Mouse (Mus musculus) CH12.LX (cell line): ENCODE measurements at regions not wholly inside any gene's neighbourhood (a gene's known extent, or its start where the extent isn't known, plus 50 kb on each side); places are given as distances from the start of the nearest gene placed in this dataset.

Experiments
- DNase-seq: peaks from one replicate; pipeline ENCODE4 v3.0.0-alpha.2; 2013; ENCODE audit errors: extremely low read depth
- H3K27ac ChIP-seq: 2 replicates; pipeline ENCODE4 v1.5.1; 2012; ENCODE audit warnings: low read depth, mild to moderate bottlenecking, control low read depth, moderate library complexity; ENCODE audit not compliant: insufficient read depth
- H3K27me3 ChIP-seq: replicated peaks from 2 replicates; pipeline ENCODE3; 2012; ENCODE audit warnings: inconsistent platforms
- H3K36me3 ChIP-seq, 2 experiments: replicated peaks in 1 of 2; 2 replicates each; pipeline versions ENCODE3 to v1.6.1; 2012; ENCODE audit warnings: inconsistent platforms in 1 of 2, low read length in 1 of 2, mild to moderate bottlenecking in 1 of 2, mixed read lengths in 1 of 2, moderate library complexity in 1 of 2; ENCODE audit not compliant: control insufficient read depth in 1 of 2, insufficient read depth in 1 of 2
- H3K4me1 ChIP-seq, 2 experiments: 2 replicates each; pipeline ENCODE4 v1.6.1; 2012; ENCODE audit warnings: inconsistent platforms in 1 of 2, moderate library complexity in 1 of 2; ENCODE audit not compliant: insufficient read depth in 2 of 2, control insufficient read depth in 1 of 2
- H3K4me2 ChIP-seq: 2 replicates; pipeline ENCODE4 v1.6.1; 2012; ENCODE audit warnings: low read depth, mild to moderate bottlenecking, control low read depth; ENCODE audit not compliant: poor library complexity, insufficient read depth, severe bottlenecking
- H3K4me3 ChIP-seq, 3 experiments: fragments of 150-350 bp in 1 of 3; sonication (generic) in 1 of 3; replicated peaks in 1 of 3; 2 replicates each; pipeline versions ENCODE3 to v1.5.1; 2011 to 2012; ENCODE audit warnings: low read depth in 2 of 3, low read length in 2 of 3, mild to moderate bottlenecking in 2 of 3, moderate library complexity in 2 of 3, control low read depth in 1 of 3, improper control_type of control experiment in 1 of 3, inconsistent platforms in 1 of 3, mixed read lengths in 1 of 3; ENCODE audit not compliant: poor library complexity in 1 of 3
- H3K79me2 ChIP-seq: replicated peaks from 2 replicates; pipeline ENCODE4 v1.6.1; 2012; ENCODE audit warnings: mild to moderate bottlenecking, moderate library complexity; ENCODE audit not compliant: control insufficient read depth, poor library complexity, insufficient read depth, severe bottlenecking; ENCODE audit errors: extremely low read depth
- H3K9ac ChIP-seq: 2 replicates; pipeline ENCODE4 v1.6.1; 2012; ENCODE audit warnings: low read depth, mild to moderate bottlenecking, control low read depth, moderate library complexity; ENCODE audit not compliant: insufficient read depth
- H3K9me3 ChIP-seq: replicated peaks from 2 replicates; pipeline ENCODE3; 2012; ENCODE audit warnings: low read length, inconsistent platforms, mixed read lengths
- BHLHE40 ChIP-seq: IDR thresholded peaks from 2 replicates; pipeline ENCODE4 v1.6.1; 2011; ENCODE audit warnings: mild to moderate bottlenecking, low read depth, low read length, improper control_type of control experiment
- CHD2 ChIP-seq: IDR thresholded peaks from 2 replicates; pipeline ENCODE4 v1.6.1; 2011; ENCODE audit warnings: low read length, improper control_type of control experiment
- CTCF ChIP-seq, 2 experiments: IDR thresholded peaks in 1 of 2; conservative IDR thresholded peaks in 1 of 2; 2 replicates each; pipeline ENCODE4 v1.5.1; 2011 to 2012; ENCODE audit warnings: low read depth in 2 of 2, low read length in 2 of 2, improper control_type of control experiment in 1 of 2, inconsistent platforms in 1 of 2, mild to moderate bottlenecking in 1 of 2, moderate library complexity in 1 of 2
- E2F4 ChIP-seq: IDR thresholded peaks from 2 replicates; pipeline ENCODE4 v1.6.1; 2011; ENCODE audit warnings: low read depth, low read length, improper control_type of control experiment; ENCODE audit not compliant: insufficient replicate concordance
- EP300 ChIP-seq: IDR thresholded peaks from 2 replicates; pipeline ENCODE4 v1.6.1; 2011; ENCODE audit warnings: low read length, improper control_type of control experiment
- ETS1 ChIP-seq: conservative IDR thresholded peaks from 2 replicates; pipeline ENCODE4 v1.6.1; 2012; ENCODE audit warnings: low read depth, mild to moderate bottlenecking, inconsistent platforms, low read length, improper control_type of control experiment, moderate library complexity
- GABPA ChIP-seq: IDR thresholded peaks from 2 replicates; pipeline ENCODE4 v1.6.1; 2012; ENCODE audit warnings: low read depth, low read length, improper control_type of control experiment, inconsistent platforms; ENCODE audit not compliant: insufficient replicate concordance
- HCFC1 ChIP-seq: IDR thresholded peaks from 2 replicates; pipeline ENCODE4 v1.6.1; 2012; ENCODE audit warnings: low read depth, mild to moderate bottlenecking, inconsistent platforms, low read length, improper control_type of control experiment
- IRF4 ChIP-seq: IDR thresholded peaks from 2 replicates; pipeline ENCODE4 v1.6.1; 2014; ENCODE audit warnings: low read depth, mild to moderate bottlenecking, inconsistent platforms, low read length, improper control_type of control experiment
- JUND ChIP-seq: conservative IDR thresholded peaks from 2 replicates; pipeline ENCODE4 v1.6.1; 2011; ENCODE audit warnings: low read depth, low read length, improper control_type of control experiment
- KAT2A ChIP-seq: IDR thresholded peaks from 2 replicates; pipeline ENCODE4 v1.6.1; 2012; ENCODE audit warnings: low read length, improper control_type of control experiment, inconsistent platforms; ENCODE audit not compliant: insufficient replicate concordance
- MAFK ChIP-seq: IDR thresholded peaks from 2 replicates; pipeline ENCODE4 v1.6.1; 2011; ENCODE audit warnings: low read length, improper control_type of control experiment; ENCODE audit not compliant: insufficient replicate concordance
- MAX ChIP-seq: IDR thresholded peaks from 2 replicates; pipeline ENCODE4 v1.6.1; 2011; ENCODE audit warnings: low read length, improper control_type of control experiment
- MEF2A ChIP-seq: IDR thresholded peaks from 2 replicates; pipeline ENCODE4 v1.6.1; 2014; ENCODE audit warnings: low read depth, mild to moderate bottlenecking, inconsistent platforms, low read length, improper control_type of control experiment, borderline replicate concordance
- POLR2A ChIP-seq: IDR thresholded peaks from 2 replicates; pipeline ENCODE4 v1.6.1; 2011; ENCODE audit warnings: low read depth, mild to moderate bottlenecking, improper control_type of control experiment, low read length
- POLR2AphosphoS2 ChIP-seq: IDR thresholded peaks from 2 replicates; pipeline ENCODE4 v1.6.1; 2011; ENCODE audit warnings: low read depth, low read length, improper control_type of control experiment
- RAD21 ChIP-seq: IDR thresholded peaks from 2 replicates; pipeline ENCODE4 v1.6.1; 2011; ENCODE audit warnings: low read depth, mild to moderate bottlenecking, low read length, improper control_type of control experiment, moderate library complexity
- RCOR1 ChIP-seq: conservative IDR thresholded peaks from 2 replicates; pipeline ENCODE4 v1.6.1; 2012; ENCODE audit warnings: low read depth, mild to moderate bottlenecking, inconsistent platforms, low read length, improper control_type of control experiment
- SMC3 ChIP-seq: IDR thresholded peaks from 2 replicates; pipeline ENCODE4 v1.6.1; 2011; ENCODE audit warnings: low read depth, low read length, improper control_type of control experiment
- TBP ChIP-seq: conservative IDR thresholded peaks from 2 replicates; pipeline ENCODE4 v1.6.1; 2011; ENCODE audit warnings: low read depth, low read length, improper control_type of control experiment
- TCF12 ChIP-seq: IDR thresholded peaks from 2 replicates; pipeline ENCODE4 v1.6.1; 2014; ENCODE audit warnings: low read depth, mild to moderate bottlenecking, inconsistent platforms, low read length, improper control_type of control experiment
- UBTF ChIP-seq: IDR thresholded peaks from 2 replicates; pipeline ENCODE4 v1.6.1; 2012; ENCODE audit warnings: low read depth, mild to moderate bottlenecking, inconsistent platforms, low read length, improper control_type of control experiment, moderate library complexity
- USF1 ChIP-seq: IDR thresholded peaks from 2 replicates; pipeline ENCODE4 v1.6.1; 2014; ENCODE audit warnings: low read depth, mild to moderate bottlenecking, inconsistent platforms, low read length, improper control_type of control experiment
- USF2 ChIP-seq: conservative IDR thresholded peaks from 2 replicates; pipeline ENCODE4 v1.6.1; 2011; ENCODE audit warnings: low read depth, low read length, improper control_type of control experiment
- ZMIZ1 ChIP-seq: IDR thresholded peaks from 2 replicates; pipeline ENCODE4 v1.6.1; 2012; ENCODE audit warnings: low read depth, mild to moderate bottlenecking, inconsistent platforms, low read length, improper control_type of control experiment
- ZNF384 ChIP-seq: IDR thresholded peaks from 2 replicates; pipeline ENCODE4 v1.6.1; 2012; ENCODE audit warnings: low read depth, low read length, improper control_type of control experiment, inconsistent platforms
- dilution Hi-C: fragments of 300-500 bp; cut with MboI; formaldehyde crosslinking; loops from 2 replicates; pipeline ENCODE4 v1.14.3; 2020; ENCODE audit warnings: low sequenced_read_pairs; ENCODE audit not compliant: extremely low pct_unique_long_range_greater_than_20kb, extremely low pct_ligation_motif_present
- in situ Hi-C: fragments of 300-500 bp; cut with MboI; formaldehyde crosslinking; loops from 3 replicates; pipeline ENCODE4 v1.14.3; 2019; ENCODE audit warnings: low sequenced_read_pairs, low pct_ligation_motif_present, low pct_unique_long_range_greater_than_20kb, mixed read lengths

DNA sequence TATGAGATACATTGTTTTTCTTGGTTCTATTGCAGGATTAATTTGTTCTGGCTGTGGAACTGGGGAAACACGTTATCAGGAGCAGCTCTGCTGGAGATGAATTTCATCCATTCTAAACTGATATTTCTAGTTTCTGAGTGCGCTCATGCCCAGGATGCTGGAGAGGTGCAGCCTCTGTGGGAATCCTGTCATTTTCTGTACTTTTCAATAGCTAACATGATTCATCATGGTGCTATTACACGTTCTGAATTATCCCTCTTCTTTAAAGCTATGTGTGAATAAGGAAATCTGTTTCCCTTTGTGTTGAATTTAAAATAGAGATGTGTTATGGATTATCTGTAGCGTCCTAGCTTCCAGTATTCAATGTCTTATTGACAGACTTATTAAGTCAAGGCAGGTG, 174.8 kb upstream of the Frmd6 start:
- H3K4me1 ChIP-seq, result no peaks in the 10 kb centered on the region
- TF ChIP-seq TBP, result no peak
- TF ChIP-seq TCF12, result no peak
- no peak for TF ChIP-seq USF1
- no peak for TF ChIP-seq RCOR1
- no peak for TF ChIP-seq IRF4
- no peak for TF ChIP-seq RAD21
- no peak for TF ChIP-seq ETS1
- no peak for TF ChIP-seq ZNF384
- TF ChIP-seq KAT2A, result no peak
- no peak for TF ChIP-seq SMC3
- TF ChIP-seq CTCF (conservative IDR thresholded peaks at IDR 0.05 in 1 of 2, IDR thresholded peaks at IDR 0.05 in 1 of 2; ENCODE audit: low read depth in 2 of 2, low read length in 2 of 2), result no peak
- no peak for TF ChIP-seq POLR2A
- TF ChIP-seq POLR2AphosphoS2, result no peak
- TF ChIP-seq UBTF, result no peak
- TF ChIP-seq MAFK, result no peak
- no peak for TF ChIP-seq EP300
- TF ChIP-seq GABPA, result no peak
- no peak for TF ChIP-seq CHD2
- H3K27me3 ChIP-seq, result no peaks in the 10 kb centered on the region
- in situ Hi-C loops, result no loop called here
- H3K9ac ChIP-seq, result no peak overlapping the region
- H3K27ac ChIP-seq, result no peak overlapping the region
- no peaks in the 10 kb centered on the region for H3K36me3 ChIP-seq
- H3K79me2 ChIP-seq, result no peaks in the 10 kb centered on the region
- dilution Hi-C loops, result no loop called here
- H3K4me2 ChIP-seq, result no peak overlapping the region
- no peak for DNase-seq
- H3K4me3 ChIP-seq, result no peak overlapping the region
- peaks cover 2% of the 10 kb centered on the region for H3K9me3 ChIP-seq

DNA sequence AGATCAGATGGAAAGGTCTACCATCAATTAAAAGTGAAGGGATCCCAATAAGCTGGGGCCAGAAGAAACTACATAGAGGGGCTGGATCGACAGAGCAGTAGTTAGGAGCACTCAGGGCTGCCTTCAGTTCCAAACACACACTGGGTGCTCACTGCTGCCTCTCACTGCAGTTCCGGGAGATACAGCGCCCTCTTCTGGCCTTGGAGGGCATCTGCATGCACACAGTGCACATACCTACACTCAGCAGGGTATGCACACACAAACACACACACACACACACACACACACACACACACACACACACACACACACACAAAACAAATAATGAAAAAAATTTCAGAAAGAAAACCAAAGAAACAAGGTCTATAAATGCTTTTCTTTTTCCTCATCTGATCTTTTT, 172.6 kb upstream of the Frmd6 start:
- Histone ChIP-seq H3K27ac (no peak overlapping the region), H3K4me2 (no peak overlapping the region), H3K36me3 (no peaks in the 10 kb centered on the region), H3K9me3 (peaks cover 2% of the 10 kb centered on the region), H3K9ac (no peak overlapping the region), H3K27me3 (no peaks in the 10 kb centered on the region), H3K4me3 (no peak overlapping the region), H3K4me1 (peaks cover 0 to 13% of the 10 kb centered on the region in 2 experiments; a peak in 2 of 4 replicates), H3K79me2 (no peaks in the 10 kb centered on the region)
- dilution Hi-C loops (no loop called here), in situ Hi-C loops (no loop called here)
- TF ChIP-seq UBTF (no peak), MEF2A (no peak), ETS1 (no peak), CHD2 (no peak), ZMIZ1 (no peak), EP300 (no peak), BHLHE40 (no peak), RAD21 (no peak), USF1 (no peak), HCFC1 (no peak), RCOR1 (no peak), E2F4 (no peak), JUND (no peak), USF2 (no peak), CTCF (conservative IDR thresholded peaks at IDR 0.05 in 1 of 2, IDR thresholded peaks at IDR 0.05 in 1 of 2; ENCODE audit: low read depth in 2 of 2, low read length in 2 of 2) (no peak), MAX (no peak)
- no peak for DNase-seq
